Mouse (Mus musculus) forebrain, embryonic 12.5 days (tissue): ENCODE results near the gene Polrmt. TPM values are rescaled to one million over a fixed set of nuclear protein-coding genes. Genes with fewer than 3 reads are reported as not detected.
A peak's percentile ranks its signal among the peaks of the same experiment; 100 is the strongest.

Experiments used
- ATAC-seq: fragments of 200-750 bp; cut with Nextera tagmentation; 2 replicates; pipeline ENCODE4 v1.8.0; 2017; ENCODE audit warnings: moderate TSS enrichment; ENCODE audit not compliant: low FRiP score
- H3K27ac ChIP-seq: fragments of 300-500 bp; sonication (generic); 2 replicates; pipeline ENCODE4 v1.5.1; 2016; ENCODE audit warnings: mild to moderate bottlenecking
- H3K27me3 ChIP-seq: fragments of 300-500 bp; sonication (generic); 2 replicates; pipeline ENCODE4 v1.6.1; 2016; ENCODE audit warnings: mild to moderate bottlenecking
- H3K36me3 ChIP-seq: fragments of 300-500 bp; sonication (generic); replicated peaks from 2 replicates; pipeline ENCODE4 v1.6.1; 2016; ENCODE audit warnings: mild to moderate bottlenecking
- H3K4me1 ChIP-seq: fragments of 300-500 bp; sonication (generic); 2 replicates; pipeline ENCODE4 v1.6.1; 2016
- H3K4me2 ChIP-seq: fragments of 300-500 bp; sonication (generic); 2 replicates; pipeline ENCODE4 v1.6.1; 2016; ENCODE audit warnings: mild to moderate bottlenecking, moderate library complexity
- H3K4me3 ChIP-seq: fragments of 300-500 bp; sonication (generic); replicated peaks from 2 replicates; pipeline ENCODE4 v1.5.1; 2016; ENCODE audit warnings: mild to moderate bottlenecking
- H3K9ac ChIP-seq: fragments of 300-500 bp; sonication (generic); 2 replicates; pipeline ENCODE4 v1.6.1; 2016; ENCODE audit warnings: mild to moderate bottlenecking
- H3K9me3 ChIP-seq: fragments of 300-500 bp; sonication (generic); 2 replicates; pipeline ENCODE4 v1.6.1; 2016
- WGBS: fragments of 180-500 bp; shearing (Covaris S2); methylation state at CpG from one replicate; pipeline ENCODE4 v1.1.7; 2016; 5-methylcytosine and 5-hydroxymethylcytosine counted together
- polyA plus RNA-seq: library from polyadenylated mRNA; unstranded; fragments of >200 nt; fragmentation: Nextera tagmentation; extraction: Ambion mirVana; gene quantifications from 2 replicates; pipeline ENCODE4 v1.2.1, GENCODE M21; 2016

The Polrmt gene
- polyA plus RNA-seq, 1 experiment from 2014 or later, result 43.7 TPM

GRCm38 (mm10) chr10:79783050-79783449 is 36.7 kb upstream of the Polrmt start:
- Histone ChIP-seq H3K9ac (no peak overlapping the region), H3K27me3 (peaks cover 67% of the 10 kb centered on the region), H3K4me3 (no peak overlapping the region), H3K27ac (no peak overlapping the region), H3K9me3 (no peaks in the 10 kb centered on the region), H3K4me1 (peaks cover 18% of the 10 kb centered on the region), H3K4me2 (no peak overlapping the region), H3K36me3 (no peaks in the 10 kb centered on the region)
- 66% methylated on average over 7 of the region's 7 CpGs for WGBS
- no peak for ATAC-seq

- no peak overlapping the region for H3K4me2 ChIP-seq
- H3K27ac ChIP-seq, result no peak overlapping the region
- H3K4me3 ChIP-seq, result no peak overlapping the region
- peaks cover 28% of the 10 kb centered on the region for H3K4me1 ChIP-seq
- peaks cover 78% of the 10 kb centered on the region for H3K27me3 ChIP-seq
- H3K9ac ChIP-seq, result no peak overlapping the region
- H3K9me3 ChIP-seq, result no peaks in the 10 kb centered on the region
- 51% methylated on average over 5 of the region's 5 CpGs for WGBS
- H3K36me3 ChIP-seq, result no peaks in the 10 kb centered on the region
- ATAC-seq, result no peak
These were observed 35.6 kb upstream of the Polrmt start for GRCm38 (mm10) chr10:79781956-79782355.

- H3K9me3 ChIP-seq, result no peaks in the 10 kb centered on the region
- H3K4me3 ChIP-seq, result peak overlapping the region; percentile 38
- no peaks in the 10 kb centered on the region for H3K36me3 ChIP-seq
- 26% methylated on average over 21 of the region's 21 CpGs for WGBS
- peaks cover 86% of the 10 kb centered on the region for H3K27me3 ChIP-seq
- H3K4me2 ChIP-seq, result peak overlapping the region; percentile 64
- no peak overlapping the region for H3K27ac ChIP-seq
- peaks cover 29% of the 10 kb centered on the region for H3K4me1 ChIP-seq
- no peak overlapping the region for H3K9ac ChIP-seq
- no peak for ATAC-seq
These were observed 34.8 kb upstream of the Polrmt start for GRCm38 (mm10) chr10:79781139-79781538.

GRCm38 (mm10) chr10:79780664-79781015 is 34.3 kb upstream of the Polrmt start:
- no peak for ATAC-seq
- Histone ChIP-seq H3K4me1 (peaks cover 29% of the 10 kb centered on the region), H3K27me3 (peaks cover 89% of the 10 kb centered on the region), H3K9ac (no peak overlapping the region), H3K27ac (no peak overlapping the region), H3K4me2 (peak overlapping the region; percentile 64), H3K36me3 (no peaks in the 10 kb centered on the region), H3K9me3 (no peaks in the 10 kb centered on the region), H3K4me3 (peak overlapping the region; percentile 38)
- WGBS, result under 1% methylated on average over 13 of the region's 13 CpGs

- ATAC-seq, result peak; percentile 88
- H3K9ac ChIP-seq, result no peak overlapping the region
- no peaks in the 10 kb centered on the region for H3K36me3 ChIP-seq
- H3K4me2 ChIP-seq, result peak overlapping the region; percentile 64
- 2% methylated on average over 55 of the region's 55 CpGs for WGBS
- H3K4me1 ChIP-seq, result peaks cover 29% of the 10 kb centered on the region
- no peak overlapping the region for H3K27ac ChIP-seq
- H3K9me3 ChIP-seq, result no peaks in the 10 kb centered on the region
- peaks cover 86% of the 10 kb centered on the region for H3K27me3 ChIP-seq
- peak overlapping the region; percentile 38 for H3K4me3 ChIP-seq
These were observed 33.6 kb upstream of the Polrmt start for GRCm38 (mm10) chr10:79779784-79780663.

GRCm38 (mm10) chr10:79779193-79779592 is 32.8 kb upstream of the Polrmt start:
- H3K9ac ChIP-seq, result no peak overlapping the region
- no peak for ATAC-seq
- no peak overlapping the region for H3K27ac ChIP-seq
- no peak overlapping the region for H3K4me3 ChIP-seq
- 19% methylated on average over 2 of the region's 2 CpGs for WGBS
- H3K9me3 ChIP-seq, result no peaks in the 10 kb centered on the region
- H3K27me3 ChIP-seq, result peaks cover 79% of the 10 kb centered on the region
- H3K36me3 ChIP-seq, result no peaks in the 10 kb centered on the region
- H3K4me2 ChIP-seq, result no peak overlapping the region; the same call in 1 of the 2 replicates
- H3K4me1 ChIP-seq, result peaks cover 29% of the 10 kb centered on the region

- peaks cover 71% of the 10 kb centered on the region for H3K27me3 ChIP-seq
- 0 out of 2 replicates have a peak overlapping the region, but pooled peaks have one; percentile 8 for H3K4me3 ChIP-seq
- no peaks in the 10 kb centered on the region for H3K9me3 ChIP-seq
- no peak overlapping the region for H3K9ac ChIP-seq
- H3K36me3 ChIP-seq, result no peaks in the 10 kb centered on the region
- H3K4me2 ChIP-seq, result no peak overlapping the region
- no peak overlapping the region for H3K27ac ChIP-seq
- WGBS, result 11% methylated on average over 15 of the region's 15 CpGs
- peaks cover 29% of the 10 kb centered on the region for H3K4me1 ChIP-seq
- no peak for ATAC-seq
These were observed 31.6 kb upstream of the Polrmt start for GRCm38 (mm10) chr10:79778006-79778405.

GRCm38 (mm10) chr10:79777103-79777531 is 30.7 kb upstream of the Polrmt start, which contains the start of gene Fstl3:
Gene Fstl3, plus strand, starts transcription at chr10:79777272.
- no peaks in the 10 kb centered on the region for H3K9me3 ChIP-seq
- H3K36me3 ChIP-seq, result no peaks in the 10 kb centered on the region
- peaks cover 63% of the 10 kb centered on the region for H3K27me3 ChIP-seq
- WGBS, result 2% methylated on average over 39 of the region's 39 CpGs
- no peak within 1 kb of the TSS for H3K27ac ChIP-seq
- no peak for ATAC-seq
- peak within 1 kb of the TSS; percentile 43 for H3K4me2 ChIP-seq
- H3K4me1 ChIP-seq, result peaks cover 29% of the 10 kb centered on the region
- H3K4me3 ChIP-seq, result peak within 1 kb of the TSS; percentile 24
- H3K9ac ChIP-seq, result peak within 1 kb of the TSS; percentile 13; the same call in 1 of the 2 replicates

- Histone ChIP-seq H3K36me3 (no peaks in the 10 kb centered on the region), H3K9me3 (no peaks in the 10 kb centered on the region), H3K27ac (no peak overlapping the region), H3K4me2 (no peak overlapping the region), H3K4me3 (no peak overlapping the region), H3K4me1 (peaks cover 13% of the 10 kb centered on the region), H3K27me3 (peaks cover 42% of the 10 kb centered on the region), H3K9ac (no peak overlapping the region)
- WGBS, result 75% methylated on average over 5 of the region's 5 CpGs
- no peak for ATAC-seq
These were observed 28.3 kb upstream of the Polrmt start for GRCm38 (mm10) chr10:79774486-79775279.

GRCm38 (mm10) chr10:79773208-79773607 is 26.8 kb upstream of the Polrmt start:
- 93% methylated on average over 2 of the region's 2 CpGs for whole genome bisulfite sequencing
- no peaks in the 10 kb centered on the region for H3K36me3 ChIP-seq
- H3K9me3 ChIP-seq, result no peaks in the 10 kb centered on the region
- H3K4me1 ChIP-seq, result peaks cover 14% of the 10 kb centered on the region
- no peak overlapping the region for H3K4me3 ChIP-seq
- peaks cover 27% of the 10 kb centered on the region for H3K27me3 ChIP-seq
- no peak for ATAC-seq
- H3K9ac ChIP-seq, result no peak overlapping the region
- no peak overlapping the region for H3K27ac ChIP-seq
- no peak overlapping the region for H3K4me2 ChIP-seq

GRCm38 (mm10) chr10:79772320-79772719 is 25.9 kb upstream of the Polrmt start:
- no peak overlapping the region for H3K9ac ChIP-seq
- H3K4me1 ChIP-seq, result peaks cover 12% of the 10 kb centered on the region
- H3K27me3 ChIP-seq, result peaks cover 18% of the 10 kb centered on the region
- no peaks in the 10 kb centered on the region for H3K36me3 ChIP-seq
- ATAC-seq, result no peak
- H3K9me3 ChIP-seq, result no peaks in the 10 kb centered on the region
- no peak overlapping the region for H3K4me2 ChIP-seq
- H3K27ac ChIP-seq, result no peak overlapping the region
- no peak overlapping the region for H3K4me3 ChIP-seq
- 89% methylated on average over 3 of the region's 3 CpGs for WGBS

- Histone ChIP-seq H3K36me3 (no peaks in the 10 kb centered on the region), H3K27ac (no peak overlapping the region), H3K27me3 (0 out of 2 replicates have a peak, but pooled peaks cover 3% of the 10 kb centered on the region), H3K4me1 (peaks cover 25% of the 10 kb centered on the region), H3K4me3 (no peak overlapping the region), H3K9me3 (no peaks in the 10 kb centered on the region), H3K4me2 (no peak overlapping the region), H3K9ac (no peak overlapping the region)
- 73% methylated on average over 4 of the region's 4 CpGs for WGBS
- ATAC-seq, result no peak
These were observed 22.9 kb upstream of the Polrmt start for GRCm38 (mm10) chr10:79769329-79769728.
